Mouse (Mus musculus) spleen, postnatal 14 days (tissue): ENCODE results near the gene Clspn.

Experiments used
- DNase-seq, 2 experiments: peaks; one replicate each; pipeline ENCODE4 v3.0.0; 2021 to 2022; ENCODE audit warnings: low spot score in 2 of 2

Clspn gene

DNA sequence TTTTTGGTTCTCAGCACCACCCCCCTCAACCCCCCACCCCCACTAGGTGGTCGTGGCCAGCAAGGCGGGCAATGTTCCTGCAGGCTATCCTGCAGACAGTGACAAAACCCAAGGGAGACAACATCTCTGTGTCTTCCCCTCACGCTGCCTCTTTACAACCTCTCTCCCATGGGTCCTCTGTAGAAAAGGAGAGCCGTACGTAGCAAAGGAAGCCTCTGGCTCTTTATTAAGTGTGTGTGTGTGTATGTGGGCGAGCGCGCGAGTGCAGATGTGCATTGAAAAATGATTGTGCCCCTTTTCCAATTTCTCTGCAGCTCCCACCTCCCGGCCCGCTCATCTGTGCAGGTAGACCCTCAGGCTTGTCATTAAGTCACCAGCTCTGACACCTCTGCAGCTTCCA lies 79.6 kb downstream of the Clspn start:
- no peak for DNase-seq

DNA sequence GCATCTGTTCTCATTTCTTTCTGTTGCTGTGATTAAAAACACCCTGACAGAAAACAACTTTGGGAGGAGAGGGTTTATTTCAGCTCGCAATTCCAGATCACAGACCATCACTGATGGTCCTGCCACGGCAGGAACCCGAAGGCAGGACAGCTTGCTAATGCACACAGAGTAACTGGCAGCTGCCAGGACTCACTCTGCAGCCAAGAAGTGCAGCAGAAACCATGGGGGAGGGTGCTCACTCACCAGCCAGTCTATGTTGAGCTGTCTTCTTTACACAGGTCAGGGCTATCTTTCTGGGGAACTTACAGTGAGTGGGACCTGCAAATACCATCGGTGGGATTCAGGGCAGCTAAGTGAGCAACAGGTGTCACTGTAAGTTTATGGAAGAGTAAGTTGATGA lies 80.7 kb downstream of the Clspn start:
- no peak for DNase-seq

GRCm38 (mm10) chr4:126639339-126639738 lies 82.6 kb downstream of the Clspn start:
- DNase-seq = no peak

DNA sequence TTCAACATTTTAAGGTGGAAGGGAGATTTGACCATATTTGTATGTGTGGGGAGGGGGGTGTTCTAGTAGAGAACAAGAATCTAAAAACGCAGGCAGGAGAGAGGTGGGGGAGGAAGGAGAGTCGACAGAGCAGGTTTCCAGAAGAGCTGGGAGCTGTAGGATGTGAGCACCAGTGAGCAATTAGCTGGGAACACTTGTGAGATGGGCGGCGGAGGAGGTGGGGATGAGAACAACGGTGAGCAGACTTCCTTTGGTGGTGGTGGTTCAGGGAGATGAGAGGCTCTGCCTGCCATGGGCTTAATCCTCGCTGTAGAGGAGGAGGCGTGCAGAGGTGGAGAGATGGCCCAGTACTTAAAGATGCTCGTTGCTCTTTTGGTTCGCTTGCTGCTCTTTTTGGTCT lies 85.2 kb downstream of the Clspn start:
- DNase-seq = no peak
